Mouse (Mus musculus) spleen, adult 12 weeks (tissue): ENCODE data around the gene Ogfr.

Experiments used
- DNase-seq: peaks from one replicate; pipeline ENCODE4 v3.0.0; 2022; ENCODE audit warnings: low spot score

Gene Ogfr

DNA sequence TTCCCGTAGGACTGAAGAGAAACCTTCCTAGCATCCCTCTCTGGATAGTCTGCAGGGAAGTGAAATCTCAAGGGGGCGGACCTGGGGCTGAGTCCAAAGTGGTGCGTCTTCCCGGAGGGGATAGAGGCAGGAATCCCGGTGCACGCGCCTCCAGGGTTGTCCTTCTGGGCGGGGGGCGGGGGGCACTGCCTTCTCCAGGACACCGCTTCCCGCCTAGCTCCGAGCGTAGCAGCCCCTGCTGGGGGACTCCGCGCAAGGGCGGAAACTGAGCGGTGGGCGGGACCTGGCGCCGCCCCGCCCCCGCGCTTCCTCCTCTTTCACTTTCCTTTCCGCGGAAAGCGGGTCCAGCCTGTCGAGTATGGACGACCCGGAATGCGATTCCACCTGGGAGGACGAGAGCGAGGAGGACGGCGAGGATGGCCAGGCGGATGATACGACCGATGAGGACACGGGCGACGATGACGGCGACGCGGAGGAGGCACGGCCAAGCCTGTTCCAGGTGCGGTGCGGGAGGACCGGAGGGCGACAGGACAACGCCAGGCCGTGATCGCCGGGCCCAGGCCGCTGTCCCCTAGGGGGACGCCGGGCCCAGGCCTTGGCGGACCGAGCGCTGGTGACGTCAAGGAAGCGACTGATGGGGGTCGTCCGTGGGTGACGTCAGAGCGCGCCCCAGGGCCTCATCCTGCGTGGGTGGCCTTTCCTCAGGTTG, at the start of gene Ogfr:
Gene Ogfr, plus strand, starts transcription at position 123 of the 709 bp plus-strand sequence.
- peak; percentile 80 for DNase-seq

DNA sequence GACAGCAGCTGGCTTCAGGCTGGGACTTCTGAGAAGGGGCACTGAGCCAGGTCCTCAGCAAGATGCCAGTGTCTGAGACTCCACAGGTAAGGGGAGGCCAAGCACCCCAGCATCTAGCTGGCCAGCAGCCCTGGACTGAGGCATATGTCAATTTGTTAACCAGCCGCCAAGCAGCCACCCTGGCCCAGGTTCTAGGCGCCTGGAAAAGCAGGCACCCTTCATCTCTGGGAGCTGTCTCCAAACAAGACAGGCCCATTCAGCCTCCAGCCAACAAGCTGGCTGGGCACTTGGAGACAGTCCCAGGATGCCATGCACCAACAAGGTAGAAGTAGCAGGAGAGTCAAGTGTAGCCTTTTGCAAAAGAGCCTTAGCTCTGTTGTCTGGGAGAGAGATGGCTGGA, 45.4 kb upstream of the Ogfr start:
- no peak for DNase-seq

DNA sequence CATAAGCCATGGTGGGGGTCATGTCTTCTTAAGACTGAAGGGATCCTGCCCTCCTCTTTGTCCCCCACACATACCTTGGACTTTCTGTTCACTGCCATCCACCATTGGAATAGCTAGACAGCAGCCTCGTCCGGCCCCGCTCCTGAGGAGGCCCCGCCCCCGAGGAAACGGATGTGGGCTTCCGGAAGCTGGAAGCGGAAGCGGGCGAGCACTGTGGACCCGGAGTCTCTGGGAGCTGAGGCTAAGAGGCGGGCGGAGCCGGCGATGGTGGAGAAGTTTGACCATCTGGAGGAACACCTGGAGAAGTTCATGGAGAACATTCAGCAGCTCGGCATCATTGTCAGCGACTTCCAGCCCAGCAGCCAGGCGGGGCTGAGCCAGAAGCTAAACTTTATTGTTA, 44.0 kb upstream of the Ogfr start:
- no peak for DNase-seq

DNA sequence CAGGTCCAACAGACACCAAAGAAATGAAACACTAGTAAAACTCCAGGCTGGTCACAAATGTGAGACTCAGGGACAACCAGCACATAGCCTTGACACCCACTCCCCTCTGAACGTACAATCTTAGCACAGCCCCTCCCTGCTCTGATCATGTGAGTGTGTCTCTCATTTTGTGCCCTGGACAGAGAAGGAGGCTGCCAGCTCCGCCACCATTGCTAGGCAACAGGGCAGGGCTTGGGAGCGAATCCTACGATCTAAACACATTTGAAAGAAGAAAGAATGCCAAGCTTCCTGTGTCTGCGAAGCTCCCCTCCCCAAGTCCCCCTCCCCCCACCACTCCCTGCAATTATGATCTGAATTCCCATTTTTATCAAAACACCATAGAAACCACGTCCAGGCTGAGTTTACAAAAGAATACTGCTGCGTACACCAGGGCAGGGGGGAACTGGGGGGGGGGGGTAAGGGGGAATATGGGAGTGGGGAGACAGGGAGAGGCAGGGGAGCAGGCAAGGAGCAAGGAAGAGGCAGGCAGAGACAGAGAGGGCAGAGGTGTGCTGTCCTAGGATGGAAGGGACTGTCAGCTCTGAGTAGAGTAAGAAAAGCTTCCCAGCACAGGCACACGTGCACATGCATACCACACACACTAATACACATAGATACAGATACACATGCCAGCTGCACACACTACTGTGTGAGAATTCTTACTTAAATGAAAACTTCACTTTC, 41.5 kb upstream of the Ogfr start:
- no peak for DNase-seq

GRCm38 (mm10) chr2:180552340-180552739, 36.7 kb upstream of the Ogfr start:
- DNase-seq, result no peak

- no peak for DNase-seq
Observed at GRCm38 (mm10) chr2:180555219-180555618, 33.8 kb upstream of the Ogfr start.

DNA sequence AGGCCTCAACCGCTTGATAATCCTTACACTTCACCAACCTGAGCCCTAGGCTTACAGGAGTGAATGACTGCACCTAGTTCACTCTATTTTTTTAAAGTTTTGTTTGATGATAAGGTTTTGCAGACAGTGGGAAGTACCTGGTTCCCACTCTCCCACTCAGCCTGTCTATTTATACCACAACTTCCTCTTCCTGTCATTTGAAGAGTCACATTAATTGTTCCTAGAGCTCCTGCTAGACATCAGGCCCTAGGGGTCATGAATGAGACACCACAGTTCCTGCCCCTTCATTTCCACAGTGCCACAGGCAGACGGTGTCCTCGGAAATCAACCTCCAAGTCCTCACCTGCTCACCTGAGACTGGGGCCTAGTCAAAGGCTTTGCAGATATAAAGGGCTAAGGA, 32.6 kb upstream of the Ogfr start:
- DNase-seq, result no peak

DNA sequence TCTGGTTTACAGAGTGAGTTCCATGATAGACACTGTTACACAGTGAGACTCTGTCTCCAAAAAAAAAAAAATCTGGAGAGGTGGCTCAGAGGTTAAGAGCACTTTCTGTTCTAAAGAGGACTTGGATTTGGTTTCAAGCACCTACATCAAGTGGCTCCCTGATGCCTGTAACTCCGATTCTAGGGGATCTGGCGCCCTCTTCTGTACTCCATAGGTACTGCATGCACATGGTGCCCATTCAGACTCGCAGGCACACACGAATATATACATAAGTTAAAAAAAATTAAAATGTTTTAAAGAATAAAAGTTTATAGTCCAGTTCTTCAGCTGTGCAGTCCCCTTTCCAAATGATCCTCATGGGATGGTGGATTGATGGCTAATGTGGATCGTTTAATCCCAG, 28.8 kb upstream of the Ogfr start:
- DNase-seq, result no peak

DNA sequence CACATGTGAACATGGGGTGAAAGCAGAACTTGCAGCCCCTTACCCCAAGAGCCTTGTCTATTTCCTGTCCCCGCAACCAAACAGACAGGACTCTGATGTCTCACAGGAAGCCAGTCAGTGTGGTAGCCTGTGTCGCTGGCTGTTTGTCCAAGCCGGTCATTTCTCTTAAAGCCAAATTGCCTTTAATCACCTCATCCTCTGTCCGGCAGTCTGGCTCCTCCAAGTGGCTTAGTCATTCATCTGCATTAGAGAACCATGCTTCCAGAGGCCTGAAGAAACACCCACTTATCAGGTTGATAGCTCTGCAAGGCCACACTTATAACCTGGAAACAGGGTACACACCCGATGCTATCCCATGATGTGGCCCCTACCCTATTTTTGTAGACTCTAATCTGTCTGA, 26.9 kb upstream of the Ogfr start:
- no peak for DNase-seq

DNA sequence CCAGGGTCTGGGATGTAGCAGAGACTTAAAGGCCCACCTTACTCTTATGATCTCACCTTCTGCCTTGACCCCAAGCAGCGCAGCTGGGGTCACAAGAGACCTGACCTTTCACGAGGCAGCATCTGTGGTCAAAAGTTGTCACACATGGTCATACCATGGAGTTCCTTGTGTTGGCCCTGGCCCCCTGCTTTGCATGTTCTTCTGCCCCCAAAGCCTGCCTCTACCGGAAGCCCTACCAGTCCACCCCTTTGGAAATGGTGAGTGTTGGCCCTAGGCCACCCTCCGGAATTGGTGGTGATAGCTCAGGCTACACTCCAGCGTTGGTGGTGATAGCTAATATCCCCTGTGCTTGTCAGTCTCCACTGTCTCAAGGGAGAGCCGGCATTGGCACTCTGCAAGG, 25.7 kb upstream of the Ogfr start:
- DNase-seq, result no peak

DNA sequence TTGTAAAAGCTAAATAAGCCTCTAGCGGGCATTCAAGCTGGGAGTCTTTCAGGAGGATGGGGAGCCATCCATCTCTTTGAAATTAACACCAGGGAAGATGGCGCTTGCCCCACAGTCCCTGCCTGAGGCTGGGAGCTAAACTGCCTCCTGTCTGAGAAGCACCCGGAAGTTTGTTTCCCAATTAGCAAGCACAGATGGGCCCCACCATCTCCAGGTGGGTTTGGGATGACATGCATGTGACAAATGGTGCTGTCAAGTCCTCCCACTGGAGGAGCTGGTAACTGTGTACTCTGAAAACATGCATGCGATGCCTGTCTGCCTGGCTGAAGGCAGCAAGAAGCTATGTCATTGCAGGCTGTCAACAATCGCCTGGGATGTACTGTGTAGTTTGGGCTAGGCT, 25.2 kb upstream of the Ogfr start:
- DNase-seq, result no peak

GRCm38 (mm10) chr2:180566240-180566913, 22.7 kb upstream of the Ogfr start:
- peak; percentile 42 for DNase-seq

- no peak for DNase-seq
Observed at GRCm38 (mm10) chr2:180569028-180569643, 19.9 kb upstream of the Ogfr start.

DNA sequence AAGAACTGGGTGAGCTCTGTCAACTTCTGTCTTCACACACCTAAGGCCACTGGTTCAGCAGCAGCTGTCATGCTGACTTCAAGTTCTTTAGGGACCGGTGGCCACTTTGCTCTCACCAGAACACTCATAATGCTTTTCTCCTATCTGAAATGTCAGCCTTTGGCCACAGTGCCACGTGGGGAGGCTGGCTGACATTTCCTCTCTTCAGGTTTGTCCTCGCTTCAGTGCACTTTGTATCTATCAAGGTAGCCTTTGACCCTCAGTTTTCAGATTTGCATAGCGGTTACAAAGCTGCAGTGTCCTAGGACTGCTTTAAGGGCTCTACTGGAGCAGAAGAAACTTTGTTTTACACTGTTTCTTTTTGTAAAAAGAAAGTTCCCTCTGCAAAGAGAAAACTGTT, 12.6 kb upstream of the Ogfr start:
- no peak for DNase-seq

GRCm38 (mm10) chr2:180578686-180579085, 10.4 kb upstream of the Ogfr start:
- peak; percentile 45 for DNase-seq

DNA sequence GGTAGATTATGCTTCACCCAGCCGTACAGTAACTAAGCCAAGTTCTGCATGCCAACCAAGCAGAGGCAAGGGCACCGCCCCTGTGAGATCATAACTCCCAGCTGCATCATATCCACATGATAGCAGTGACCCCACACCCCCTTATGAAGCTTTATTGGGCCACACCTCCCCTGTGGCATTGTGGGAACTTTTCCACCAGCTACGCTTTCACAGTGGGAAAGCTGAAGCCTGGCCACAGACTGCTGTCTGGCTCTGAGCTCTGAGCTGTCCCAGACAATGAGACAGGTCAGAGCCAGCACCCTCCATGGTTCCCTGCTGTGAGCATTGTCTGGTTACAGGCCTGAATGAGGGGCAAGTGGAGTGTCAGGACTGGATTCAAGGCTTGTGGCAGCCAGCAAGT, 8.0 kb upstream of the Ogfr start, which contains the start of gene Mrgbp:
Gene Mrgbp, plus strand, starts transcription at position 303 of the 400 bp plus-strand sequence.
- DNase-seq, result no peak

DNA sequence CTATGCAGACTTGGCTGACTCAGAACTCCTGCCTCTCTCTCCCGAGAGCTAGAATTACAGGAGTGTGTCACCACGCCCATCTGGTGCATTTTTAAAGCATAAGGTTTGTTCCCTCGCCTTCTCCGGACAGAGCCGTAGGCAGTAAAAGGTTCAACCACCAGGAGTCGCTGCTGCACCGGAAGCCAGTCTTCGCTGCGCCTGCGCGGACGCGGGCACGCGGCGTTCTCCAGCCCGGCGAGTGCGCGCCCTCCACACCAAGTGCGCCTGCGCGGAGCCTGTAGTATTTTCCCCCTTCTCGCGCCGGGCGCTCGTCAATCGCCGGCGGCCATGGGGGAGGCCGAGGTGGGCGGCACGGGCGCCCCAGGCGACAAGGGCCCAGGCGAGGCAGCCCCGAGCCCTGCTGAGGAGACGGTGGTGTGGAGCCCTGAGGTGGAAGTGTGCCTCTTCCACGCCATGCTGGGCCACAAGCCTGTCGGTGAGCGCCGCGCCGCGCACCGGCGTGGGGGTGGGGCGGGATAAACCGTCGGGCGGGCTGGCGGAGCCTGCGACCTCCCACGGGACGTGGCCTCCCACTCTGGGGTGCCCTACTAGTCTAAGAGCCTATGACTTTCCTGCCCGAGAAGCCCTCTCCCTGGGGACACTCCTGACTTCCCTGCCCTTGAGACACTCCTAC, 6.4 kb upstream of the Ogfr start:
- DNase-seq, result peak; percentile 96

DNA sequence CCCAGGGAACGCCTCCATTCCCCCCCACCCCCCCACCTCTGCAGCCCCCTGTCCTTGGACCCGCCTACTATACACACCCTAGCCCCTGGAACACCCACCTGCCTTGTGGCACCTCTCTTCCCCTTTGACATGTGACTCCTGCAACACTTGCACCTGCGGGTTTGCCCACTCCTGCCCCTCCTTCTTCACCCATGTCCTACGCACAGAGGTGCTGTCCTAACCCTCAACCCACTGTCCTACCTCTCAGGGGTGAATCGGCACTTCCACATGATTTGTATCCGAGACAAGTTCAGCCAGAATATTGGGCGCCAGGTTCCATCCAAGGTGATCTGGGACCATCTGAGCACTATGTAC, 5.9 kb upstream of the Ogfr start:
- DNase-seq, result no peak

GRCm38 (mm10) chr2:180588736-180589122, 316 bp upstream of the Ogfr start:
- no peak for DNase-seq

DNA sequence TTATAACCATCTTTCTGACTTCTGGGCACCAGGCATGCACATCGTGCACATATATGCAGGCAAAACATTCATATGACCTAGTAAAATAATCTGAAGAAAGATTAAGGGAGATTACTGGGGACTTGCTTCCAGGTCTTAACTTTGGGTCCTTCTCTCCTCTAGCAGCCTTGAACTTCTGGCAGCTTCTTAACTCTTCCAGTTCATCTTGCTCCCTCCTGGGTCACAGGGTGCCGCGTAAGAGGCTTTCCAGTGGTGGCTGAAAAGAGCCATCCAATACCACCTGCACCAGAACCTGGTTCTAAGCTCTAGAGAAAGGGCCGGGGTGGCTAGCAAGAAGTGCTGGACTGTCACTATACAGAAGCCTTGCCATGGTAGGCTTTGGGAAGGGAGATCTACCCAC, 8.4 kb downstream of the Ogfr start, which contains the start of gene Col9a3:
Gene Col9a3, plus strand, starts transcription at position 301 of the 400 bp plus-strand sequence.
- DNase-seq, result no peak

DNA sequence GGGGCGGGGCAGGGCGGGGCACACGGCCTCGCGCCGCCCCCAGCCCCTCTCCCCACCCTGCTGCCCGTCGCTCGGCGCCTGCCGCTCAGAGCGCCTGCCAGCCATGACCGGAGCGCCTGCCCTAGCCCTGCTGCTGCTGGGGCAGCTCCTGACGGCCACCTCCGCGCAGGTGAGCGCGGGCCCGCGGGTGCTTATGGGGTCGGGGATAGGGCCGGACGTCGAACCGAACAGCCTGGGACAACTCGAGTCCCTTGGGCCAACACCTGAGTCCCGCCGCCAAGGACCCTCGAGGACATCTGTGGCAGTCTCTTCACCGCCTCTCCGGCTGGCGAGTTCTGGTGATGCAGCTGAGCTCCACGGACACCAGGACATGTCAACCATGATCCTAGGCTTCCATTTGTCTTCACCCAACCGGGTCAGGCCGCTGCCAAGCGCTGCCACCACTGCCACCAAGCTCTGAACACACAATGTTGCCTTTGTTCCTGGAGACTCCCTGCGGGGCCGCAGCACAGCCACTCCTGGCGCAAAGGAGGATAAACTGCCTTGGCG, 9.2 kb downstream of the Ogfr start:
- DNase-seq, result no peak

GRCm38 (mm10) chr2:180600569-180601021, 11.6 kb downstream of the Ogfr start:
- DNase-seq, result no peak
